Mouse (Mus musculus) thymus, adult 2 months (tissue): ENCODE results near the gene Akr1cl. TPM values are rescaled to one million over a fixed set of nuclear protein-coding genes. Genes with fewer than 3 reads are reported as not detected.

Source experiments
- DNase-seq: peaks from one replicate; pipeline ENCODE4 v3.0.0; 2021
- H3K27ac ChIP-seq: fragments of 200-500 bp; 2 replicates; pipeline ENCODE4 v1.5.1; 2012; ENCODE audit warnings: low read length, control low read depth; ENCODE audit not compliant: control insufficient read depth, insufficient read depth
- H3K27me3 ChIP-seq: fragments of 200-500 bp; 2 replicates; pipeline ENCODE4 v1.6.1; 2012; ENCODE audit warnings: mild to moderate bottlenecking, low read length, moderate library complexity, mixed read lengths; ENCODE audit not compliant: control insufficient read depth, insufficient read depth
- H3K36me3 ChIP-seq: fragments of 200-500 bp; 2 replicates; pipeline ENCODE4 v1.6.1; 2012; ENCODE audit warnings: mild to moderate bottlenecking, low read length, moderate library complexity; ENCODE audit not compliant: control insufficient read depth, insufficient read depth
- H3K4me1 ChIP-seq: fragments of 200-500 bp; replicated peaks from 2 replicates; pipeline ENCODE4 v1.6.1; 2012; ENCODE audit warnings: low read length; ENCODE audit not compliant: control insufficient read depth, insufficient read depth
- H3K4me3 ChIP-seq: fragments of 200-500 bp; 2 replicates; pipeline ENCODE4 v1.5.1; 2012; ENCODE audit warnings: mild to moderate bottlenecking, low read length, control low read depth, moderate library complexity; ENCODE audit not compliant: control insufficient read depth, insufficient read depth
- CTCF ChIP-seq: fragments of 200-500 bp; IDR thresholded peaks from 2 replicates; pipeline ENCODE4 v1.5.1; 2012; ENCODE audit warnings: mild to moderate bottlenecking, control low read depth, low read length, moderate library complexity, borderline replicate concordance; ENCODE audit not compliant: control insufficient read depth, poor library complexity, insufficient read depth; ENCODE audit errors: extremely low read depth
- POLR2A ChIP-seq: fragments of 200-500 bp; IDR thresholded peaks from 2 replicates; pipeline ENCODE4 v1.6.1; 2012; ENCODE audit warnings: mild to moderate bottlenecking, low read length, control low read depth, moderate library complexity; ENCODE audit not compliant: control insufficient read depth, poor library complexity, insufficient read depth; ENCODE audit errors: extremely low read depth
- WGBS: fragments of 180-500 bp; shearing (Covaris S2); methylation state at CpG from one replicate; pipeline ENCODE4 v1.1.7; 2018; 5-methylcytosine and 5-hydroxymethylcytosine counted together
- polyA plus RNA-seq: library from polyadenylated mRNA; depleted of rRNA; stranded (reverse); fragments of >200 nt; gene quantifications from 2 replicates; pipeline ENCODE4 v1.2.3, GENCODE M21; 2012

The Akr1cl gene
- polyA plus RNA-seq, 1 experiment = 0.20 TPM

DNA sequence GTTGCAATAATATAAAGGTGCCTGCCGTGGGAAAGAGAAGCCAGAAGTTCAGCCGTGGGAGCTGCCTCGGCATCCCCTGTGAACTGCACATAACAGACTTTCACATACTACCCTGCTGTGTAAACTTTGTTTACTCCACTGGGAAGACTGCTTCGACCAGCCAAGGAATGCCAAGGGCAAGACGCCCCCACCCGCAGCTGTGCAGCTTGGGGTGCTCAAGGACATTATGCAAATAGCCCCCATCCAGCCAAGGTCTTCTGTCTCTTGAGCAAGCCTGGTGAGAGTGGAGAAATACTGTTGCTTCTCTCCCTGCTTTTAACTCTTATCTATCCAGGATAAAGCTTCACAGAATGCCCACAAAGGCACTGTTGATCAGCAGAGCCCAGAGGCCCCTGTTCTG lies 8.2 kb upstream of the Akr1cl start:
- TF ChIP-seq CTCF = no peak
- TF ChIP-seq POLR2A = no peak
- 91% methylated on average over 6 of the region's 6 CpGs for WGBS
- H3K27ac ChIP-seq = no peak overlapping the region

DNA sequence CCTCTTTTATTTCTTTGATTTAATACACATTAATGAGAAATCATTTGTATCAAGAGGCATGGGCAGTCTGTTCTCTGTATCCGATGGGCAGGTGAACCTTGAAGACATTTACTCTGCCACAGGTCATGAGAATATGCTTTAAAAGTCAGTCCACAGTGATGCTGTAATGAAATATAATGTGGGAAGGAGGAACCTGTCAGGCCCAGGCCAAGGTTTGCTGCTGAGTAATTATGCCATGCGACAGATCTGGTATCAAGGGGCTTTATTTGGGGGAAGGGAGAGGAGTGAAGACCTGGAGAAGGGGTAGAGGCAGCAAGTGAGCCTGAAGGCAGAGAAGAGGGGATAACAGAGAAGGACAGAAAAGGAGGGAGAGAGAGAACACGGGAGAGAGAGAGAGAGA lies 7.1 kb upstream of the Akr1cl start:
- H3K36me3 ChIP-seq = no peaks in the 10 kb centered on the region
- TF ChIP-seq POLR2A = no peak
- TF ChIP-seq CTCF = no peak
- 87% methylated on average over 3 of the region's 3 CpGs for WGBS
- H3K27ac ChIP-seq = no peak overlapping the region
- DNase-seq = no peak
- H3K4me1 ChIP-seq = no peaks in the 10 kb centered on the region
- no peak overlapping the region for H3K4me3 ChIP-seq
- H3K27me3 ChIP-seq = no peaks in the 10 kb centered on the region

More for the DNA sequence above, 8.2 kb upstream of the Akr1cl start:
- Histone ChIP-seq H3K4me3 (no peak overlapping the region), H3K4me1 (no peaks in the 10 kb centered on the region), H3K36me3 (no peaks in the 10 kb centered on the region), H3K27me3 (no peaks in the 10 kb centered on the region)
- DNase-seq = no peak

DNA sequence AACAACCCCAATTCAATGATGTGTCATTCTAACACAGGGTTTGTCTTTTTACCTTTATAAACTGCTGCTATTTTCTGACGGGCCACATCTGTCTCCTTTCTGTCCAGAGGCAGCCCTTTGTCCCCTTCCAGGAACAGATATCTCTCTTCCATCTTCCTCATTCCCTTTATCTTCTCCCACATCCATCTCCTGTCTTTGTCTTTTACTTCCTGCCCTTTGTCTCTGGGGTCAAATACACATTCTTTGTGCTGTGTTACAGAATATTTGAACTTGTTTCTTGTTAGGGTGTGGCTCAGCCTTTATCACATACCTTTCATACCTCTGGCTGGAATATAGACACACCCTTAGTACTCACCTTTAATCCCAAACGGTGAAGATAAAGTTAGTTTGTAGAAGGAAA lies 5.0 kb upstream of the Akr1cl start:
- H3K4me3 ChIP-seq = no peak overlapping the region
- no peaks in the 10 kb centered on the region for H3K4me1 ChIP-seq
- DNase-seq = no peak
- no peaks in the 10 kb centered on the region for H3K36me3 ChIP-seq
- H3K27me3 ChIP-seq = no peaks in the 10 kb centered on the region
- TF ChIP-seq POLR2A = no peak
- no peak for TF ChIP-seq CTCF
- no peak overlapping the region for H3K27ac ChIP-seq
- WGBS = 72% methylated on average over 2 of the region's 2 CpGs

DNA sequence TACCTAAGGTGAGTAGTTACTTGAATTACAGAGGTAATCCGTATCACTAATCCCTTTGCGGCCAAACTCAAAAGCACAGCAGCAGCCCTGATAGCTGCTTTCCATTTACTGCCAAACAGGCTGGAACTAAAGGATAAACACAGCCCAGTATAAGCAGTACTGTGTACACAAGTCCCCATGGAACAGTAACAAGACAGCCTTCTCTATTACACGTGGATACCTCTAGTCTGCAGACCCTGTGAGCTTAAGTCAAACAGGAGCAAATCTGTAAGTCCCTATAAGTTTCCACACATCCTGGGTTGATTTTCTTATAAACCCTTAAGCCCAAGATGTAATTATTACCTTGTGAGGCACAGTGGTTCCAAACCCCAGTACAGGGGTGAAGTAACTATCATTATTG lies 3.0 kb upstream of the Akr1cl start:
- WGBS = 74% methylated on average over 3 of the region's 3 CpGs

GRCm38 (mm10) chr1:65028206-65028605 lies 4.4 kb downstream of the Akr1cl start:
- H3K27ac ChIP-seq = no peak overlapping the region
- no peak for TF ChIP-seq POLR2A
- TF ChIP-seq CTCF = no peak
- WGBS = 88% methylated on average over 9 of the region's 9 CpGs
- no peaks in the 10 kb centered on the region for H3K4me1 ChIP-seq
- H3K4me3 ChIP-seq = no peak overlapping the region
- no peaks in the 10 kb centered on the region for H3K27me3 ChIP-seq
- no peaks in the 10 kb centered on the region for H3K36me3 ChIP-seq
- DNase-seq = no peak

More for the DNA sequence above, 3.0 kb upstream of the Akr1cl start:
- Histone ChIP-seq H3K27me3 (no peaks in the 10 kb centered on the region), H3K27ac (no peak overlapping the region), H3K36me3 (no peaks in the 10 kb centered on the region), H3K4me1 (no peaks in the 10 kb centered on the region), H3K4me3 (no peak overlapping the region)
- no peak for DNase-seq
- no peak for TF ChIP-seq POLR2A
- TF ChIP-seq CTCF = no peak

DNA sequence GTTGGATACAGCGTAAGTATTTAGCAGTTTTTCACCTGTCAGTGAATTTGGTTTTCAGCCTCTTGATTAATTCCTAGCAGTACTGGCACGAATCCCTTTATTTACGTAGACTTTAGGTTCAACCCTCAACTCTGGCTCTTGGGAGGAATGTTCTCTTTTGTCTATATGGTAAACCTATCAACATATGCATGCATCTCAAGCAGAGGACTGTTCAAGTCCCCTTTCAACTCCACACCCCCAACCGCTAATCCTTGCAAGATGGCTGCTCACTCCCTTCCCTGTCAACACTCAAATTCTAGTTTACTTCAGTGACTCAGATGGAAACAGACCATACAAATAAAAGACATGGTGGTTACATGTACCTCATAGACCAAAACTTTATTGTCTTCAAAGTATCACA lies 19.8 kb downstream of the Akr1cl start:
- TF ChIP-seq POLR2A (no peak), CTCF (no peak)

DNA sequence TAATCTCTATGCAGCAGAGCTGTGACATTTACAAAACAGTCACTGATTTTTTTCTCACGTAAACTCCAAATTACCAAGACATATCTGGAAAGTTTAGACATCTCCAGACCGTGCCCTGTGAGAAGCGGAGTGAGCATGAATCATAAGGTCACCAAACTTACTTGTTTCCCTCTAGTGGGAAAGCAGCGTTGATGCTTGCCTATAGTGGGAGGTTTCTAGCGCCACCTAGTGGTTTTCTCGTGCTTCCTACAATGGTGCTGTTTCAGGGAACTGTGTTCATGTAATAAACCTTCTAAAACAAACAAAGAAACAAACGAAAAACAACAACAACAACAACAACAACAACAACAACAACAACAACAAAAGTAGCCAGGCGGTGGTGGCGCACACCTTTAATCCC lies 22.4 kb downstream of the Akr1cl start:
- no peak overlapping the region for H3K27ac ChIP-seq
- WGBS = 17% methylated on average over 9 of the region's 9 CpGs
- H3K36me3 ChIP-seq = no peaks in the 10 kb centered on the region
- H3K4me3 ChIP-seq = no peak overlapping the region
- no peaks in the 10 kb centered on the region for H3K4me1 ChIP-seq
- DNase-seq = peak; percentile 44
- no peak for TF ChIP-seq POLR2A
- H3K27me3 ChIP-seq = no peaks in the 10 kb centered on the region

More for the DNA sequence above, 19.8 kb downstream of the Akr1cl start:
- no peak overlapping the region for H3K27ac ChIP-seq
- WGBS = 93% methylated on average over 4 of the region's 4 CpGs
- no peak overlapping the region for H3K4me3 ChIP-seq
- no peaks in the 10 kb centered on the region for H3K4me1 ChIP-seq
- DNase-seq = no peak
- no peaks in the 10 kb centered on the region for H3K36me3 ChIP-seq
- H3K27me3 ChIP-seq = no peaks in the 10 kb centered on the region
